Mouse (Mus musculus) ovary, adult 10 weeks (tissue): ENCODE data around the gene Btbd17. TPM values are rescaled to one million over a fixed set of nuclear protein-coding genes. Genes with fewer than 3 reads are reported as not detected.

Source experiments
- polyA plus RNA-seq: library from polyadenylated mRNA; stranded (reverse); fragments of 350-450 nt; fragmentation: Illumina TruSeq; extraction: RNeasy Lipid Tissue Mini Kit (QIAGEN cat#74804); gene quantifications from one replicate; pipeline ENCODE4 v1.2.3, GENCODE M21; 2014

Btbd17 gene
- not detected for polyA plus RNA-seq

GRCm38 (mm10) chr11:114795848-114796322, at the start of gene Btbd17:
TSS of gene Btbd17 (minus strand) at chr11:114795945.

GRCm38 (mm10) chr11:114798624-114799023, 2.9 kb upstream of the Btbd17 start, which contains the start of gene Gpr142:
TSS of gene Gpr142 (plus strand) at chr11:114798924.

GRCm38 (mm10) chr11:114764820-114765818, 30.6 kb downstream of the Btbd17 start, which contains the start of gene Kif19a:
TSS of gene Kif19a (plus strand) at chr11:114765388.

Other genes starting within 250 kb of the Btbd17 start
- gene Rpl38, start 127.4 kb downstream of the Btbd17 start, polyA plus RNA-seq = 238 TPM
- 3.2 TPM for gene Ttyh2, start 120.5 kb downstream of the Btbd17 start, polyA plus RNA-seq
- 1.5 TPM for gene Dnaic2, start 68.5 kb downstream of the Btbd17 start, polyA plus RNA-seq
- gene Kif19a, start 30.6 kb downstream of the Btbd17 start, polyA plus RNA-seq = not detected
- gene Gpr142, start 3.0 kb upstream of the Btbd17 start, polyA plus RNA-seq = not detected
- gene Gprc5c, start 55.2 kb upstream of the Btbd17 start, polyA plus RNA-seq = 2.5 TPM
- gene Cd300a, start 94.1 kb upstream of the Btbd17 start, polyA plus RNA-seq = 9.1 TPM
- gene Cd300lb, start 138.4 kb upstream of the Btbd17 start, polyA plus RNA-seq = 2.9 TPM
- gene Cd300c, start 173.2 kb upstream of the Btbd17 start, polyA plus RNA-seq = not detected
- 4.2 TPM for gene Cd300ld, start 194.0 kb upstream of the Btbd17 start, polyA plus RNA-seq
- 3.0 TPM for gene Cd300c2, start 205.9 kb upstream of the Btbd17 start, polyA plus RNA-seq
- not detected for gene Cd300ld2, start 220.2 kb upstream of the Btbd17 start, polyA plus RNA-seq
- gene Cd300ld4, start 231.1 kb upstream of the Btbd17 start, polyA plus RNA-seq = not detected
- 4.1 TPM for gene Cd300ld5, start 241.8 kb upstream of the Btbd17 start, polyA plus RNA-seq